Mouse (Mus musculus) heart, adult 2 months (tissue): ENCODE results near the gene Gm48551. TPM values are rescaled to one million over a fixed set of nuclear protein-coding genes. Genes with fewer than 3 reads are reported as not detected.
A peak's percentile ranks its signal among the peaks of the same experiment; 100 is the strongest.

Experiments used
- DNase-seq, 2 experiments: peaks; one replicate each; pipeline ENCODE4 v3.0.0; 2021
- H3K27ac ChIP-seq: fragments of 200-600 bp; 2 replicates; pipeline ENCODE4 v1.8.1; 2022
- H3K27me3 ChIP-seq: fragments of 200-500 bp; 2 replicates; pipeline ENCODE4 v1.6.1; 2012; ENCODE audit warnings: mild to moderate bottlenecking, low read length, inconsistent platforms, mixed read lengths; ENCODE audit not compliant: control insufficient read depth, insufficient read depth
- H3K36me3 ChIP-seq: fragments of 200-500 bp; 2 replicates; pipeline ENCODE4 v1.6.1; 2012; ENCODE audit warnings: low read length, inconsistent platforms; ENCODE audit not compliant: control insufficient read depth, insufficient read depth
- H3K4me1 ChIP-seq: fragments of 200-500 bp; 2 replicates; pipeline ENCODE4 v1.6.1; 2011; ENCODE audit warnings: low read length; ENCODE audit not compliant: control insufficient read depth, insufficient read depth
- H3K4me3 ChIP-seq: fragments of 200-600 bp; 2 replicates; pipeline ENCODE4 v1.8.1; 2022
- H3K79me2 ChIP-seq: fragments of 200-500 bp; replicated peaks from 2 replicates; pipeline ENCODE4 v1.6.1; 2012; ENCODE audit warnings: mild to moderate bottlenecking, inconsistent platforms, low read length, moderate library complexity, mixed read lengths; ENCODE audit not compliant: control insufficient read depth, insufficient read depth
- H3K9ac ChIP-seq: fragments of 200-500 bp; 2 replicates; pipeline ENCODE4 v1.6.1; 2012; ENCODE audit warnings: low read depth, mild to moderate bottlenecking, control low read depth, inconsistent platforms, low read length, mixed read lengths
- CTCF ChIP-seq: fragments of 200-600 bp; IDR thresholded peaks from 2 replicates; pipeline ENCODE4 v1.8.1; 2022; ENCODE audit warnings: antibody characterized with exemption, mild to moderate bottlenecking, moderate library complexity
- EP300 ChIP-seq: fragments of 200-500 bp; IDR thresholded peaks from 2 replicates; pipeline ENCODE4 v1.6.1; 2011; ENCODE audit warnings: low read depth, low read length, control low read depth; ENCODE audit not compliant: insufficient read depth
- POLR2A ChIP-seq: fragments of 200-500 bp; IDR thresholded peaks from 2 replicates; pipeline ENCODE4 v1.6.1; 2011; ENCODE audit warnings: mild to moderate bottlenecking, low read depth, low read length, control low read depth; ENCODE audit not compliant: insufficient read depth
- WGBS: fragments of 180-500 bp; shearing (Covaris S2); methylation state at CpG from one replicate; pipeline ENCODE4 v1.1.7; 2018; 5-methylcytosine and 5-hydroxymethylcytosine counted together
- intact Hi-C: fragments of 180-260 bp; cut with DNase I; formaldehyde crosslinking; loops from one replicate; pipeline ENCODE4 v1.15.1; 2025
- polyA plus RNA-seq: library from polyadenylated mRNA; depleted of rRNA; stranded (reverse); fragments of >200 nt; gene quantifications from 2 replicates; pipeline ENCODE4 v1.2.3, GENCODE M21; 2012
- total RNA-seq, 2 experiments: library from RNA; stranded (reverse); gene quantifications; 2 replicates each; pipeline ENCODE4 v1.2.3; 2021

Gm48551 gene
- total and polyA plus RNA-seq, 3 experiments: 0.73 to 2.1 (median 1.9) TPM

DNA sequence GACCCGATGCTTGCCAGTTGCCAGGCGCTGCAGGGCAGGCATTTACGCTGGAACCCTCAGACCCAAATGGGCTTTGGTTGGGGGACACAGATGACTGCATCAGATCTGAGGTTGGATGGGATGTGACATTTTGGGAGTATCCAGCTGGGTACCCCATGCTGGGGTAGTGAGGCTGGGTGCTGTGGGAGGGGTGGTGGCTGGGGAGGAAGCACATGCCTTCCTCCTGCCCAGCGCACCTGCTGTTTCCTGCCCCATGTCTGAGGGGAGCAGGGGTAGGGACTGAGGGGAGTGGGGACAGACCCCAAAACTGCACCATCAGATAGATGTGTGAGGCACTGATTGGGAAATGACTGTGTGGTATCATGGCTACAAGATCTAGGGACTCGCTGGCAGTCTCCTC, 12.5 kb downstream of the Gm48551 start:
- TF ChIP-seq POLR2A (no peak), EP300 (0 out of 2 replicates have a peak, but pooled peaks have one; percentile 5)
- intact Hi-C loops: no loop called here
- whole genome bisulfite sequencing: 81% methylated on average over 5 of the region's 5 CpGs

DNA sequence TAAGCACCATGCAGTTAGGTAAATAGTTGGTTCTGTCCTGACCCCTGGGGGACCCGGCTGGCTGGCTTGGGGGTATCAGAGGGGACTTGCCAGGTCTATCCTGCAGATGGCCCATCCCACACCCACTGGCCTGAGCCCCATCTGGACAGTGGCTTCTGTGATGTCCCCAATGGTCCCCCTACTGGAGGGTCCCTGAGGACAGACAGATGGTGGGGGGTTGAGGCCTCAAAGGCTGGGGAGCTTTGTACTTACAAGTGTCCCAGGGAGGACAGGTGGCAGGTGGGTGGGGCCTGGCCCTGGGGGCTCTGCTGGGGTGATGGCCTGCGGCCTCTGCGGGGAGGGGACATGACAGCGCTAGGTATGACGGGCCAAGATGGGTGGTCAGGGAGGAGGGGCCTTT, 15.0 kb downstream of the Gm48551 start:
- no peaks in the 10 kb centered on the region for H3K27me3 ChIP-seq
- H3K79me2 ChIP-seq: no peaks in the 10 kb centered on the region
- no peak for DNase-seq
- intact Hi-C loops: no loop called here
- H3K4me1 ChIP-seq: peaks cover 11% of the 10 kb centered on the region
- no peak overlapping the region for H3K27ac ChIP-seq
- no peak overlapping the region for H3K4me3 ChIP-seq
- TF ChIP-seq EP300 (no peak), POLR2A (no peak), CTCF (no peak)
- WGBS: 88% methylated on average over 5 of the region's 5 CpGs
- no peak overlapping the region for H3K9ac ChIP-seq
- no peaks in the 10 kb centered on the region for H3K36me3 ChIP-seq

More for the DNA sequence above, 12.5 kb downstream of the Gm48551 start:
- peaks cover 11% of the 10 kb centered on the region for H3K4me1 ChIP-seq
- H3K27ac ChIP-seq: no peak overlapping the region
- H3K9ac ChIP-seq: no peak overlapping the region
- DNase-seq: no peak
- no peak overlapping the region for H3K4me3 ChIP-seq
- H3K36me3 ChIP-seq: no peaks in the 10 kb centered on the region
- H3K79me2 ChIP-seq: no peaks in the 10 kb centered on the region
- no peaks in the 10 kb centered on the region for H3K27me3 ChIP-seq

GRCm38 (mm10) chr10:81399798-81400308, 15.6 kb downstream of the Gm48551 start:
- H3K27ac ChIP-seq: no peak overlapping the region
- no peaks in the 10 kb centered on the region for H3K79me2 ChIP-seq
- no peaks in the 10 kb centered on the region for H3K27me3 ChIP-seq
- no peaks in the 10 kb centered on the region; the same call in 1 of the 2 replicates for H3K36me3 ChIP-seq
- peaks cover 13% of the 10 kb centered on the region for H3K4me1 ChIP-seq
- intact Hi-C loops: no loop called here
- no peak overlapping the region for H3K4me3 ChIP-seq
- H3K9ac ChIP-seq: no peak overlapping the region
- TF ChIP-seq POLR2A: no peak
- no peak for TF ChIP-seq EP300
- no peak for TF ChIP-seq CTCF
- DNase-seq: no peak
- WGBS: 84% methylated on average over 18 of the region's 18 CpGs

DNA sequence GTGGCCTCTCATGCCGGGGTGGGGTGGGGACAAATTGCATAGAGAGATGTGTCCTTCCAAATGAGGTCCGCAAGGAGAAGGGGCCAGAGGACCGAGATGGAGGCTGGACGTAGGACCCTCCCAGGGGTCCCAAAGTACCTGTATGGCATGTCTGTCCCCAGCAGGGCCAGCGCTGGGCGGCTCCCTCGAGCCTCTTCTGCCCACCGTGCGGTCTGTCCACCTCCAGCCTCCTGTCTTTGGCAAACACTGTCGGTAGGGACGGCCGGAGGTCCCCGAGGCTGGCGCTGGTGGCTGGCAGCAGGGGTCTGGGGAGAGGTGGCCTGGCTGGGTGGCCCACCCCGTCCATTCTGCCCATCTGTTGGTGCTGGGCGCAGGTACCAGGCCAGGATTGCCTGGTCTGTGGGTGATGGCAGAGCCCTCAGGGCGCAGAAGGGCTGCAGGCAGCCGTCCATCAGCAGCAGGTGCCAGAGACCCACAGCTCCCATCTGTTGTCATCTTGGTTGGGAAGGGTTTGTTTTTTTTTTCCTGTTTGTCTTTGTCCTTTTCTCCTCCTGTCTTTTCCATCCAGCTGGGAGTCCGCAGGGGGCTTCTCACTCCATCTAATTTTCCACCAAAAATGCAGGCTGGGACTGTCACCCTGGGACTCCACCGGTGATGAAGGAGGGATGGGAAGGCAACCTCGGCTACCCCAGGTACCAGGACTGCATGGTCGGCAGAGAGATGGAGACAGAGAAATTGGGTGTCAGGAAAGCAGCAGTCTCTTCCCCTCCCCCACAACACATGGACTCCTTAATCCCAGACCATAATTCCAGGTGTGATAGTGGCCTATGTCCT, 16.3 kb downstream of the Gm48551 start:
- TF ChIP-seq POLR2A: no peak
- TF ChIP-seq CTCF: no peak
- no peak for TF ChIP-seq EP300
- Histone ChIP-seq H3K79me2 (no peaks in the 10 kb centered on the region), H3K9ac (no peak overlapping the region), H3K27me3 (no peaks in the 10 kb centered on the region), H3K4me1 (peaks cover 15% of the 10 kb centered on the region), H3K4me3 (no peak overlapping the region), H3K36me3 (no peaks in the 10 kb centered on the region; the same call in 1 of the 2 replicates), H3K27ac (peak overlapping the region; percentile 83)
- intact Hi-C loops: no loop called here
- WGBS: 78% methylated on average over 22 of the region's 22 CpGs
- DNase-seq: peak in 1 of 2 experiments; percentile 28

- intact Hi-C loops: no loop called here
- Histone ChIP-seq H3K36me3 (no peaks in the 10 kb centered on the region; the same call in none of the 2 replicates), H3K27me3 (no peaks in the 10 kb centered on the region), H3K27ac (peak overlapping the region; percentile 83), H3K4me1 (peaks cover 18% of the 10 kb centered on the region), H3K9ac (no peak overlapping the region), H3K4me3 (no peak overlapping the region), H3K79me2 (no peaks in the 10 kb centered on the region)
- no peak for TF ChIP-seq EP300
- no peak for TF ChIP-seq CTCF
- no peak for TF ChIP-seq POLR2A
- 21% methylated on average over 10 of the region's 10 CpGs for WGBS
- DNase-seq: no peak
Measured at GRCm38 (mm10) chr10:81401205-81401520, 16.9 kb downstream of the Gm48551 start.

- intact Hi-C loops: no loop called here
- no peaks in the 10 kb centered on the region; the same call in none of the 2 replicates for H3K36me3 ChIP-seq
- peak; percentile 85 to 90 for DNase-seq
- no peak overlapping the region for H3K4me3 ChIP-seq
- TF ChIP-seq POLR2A (0 out of 2 replicates have a peak, but pooled peaks have one; percentile 22), EP300 (no peak), CTCF (no peak)
- WGBS: 11% methylated on average over 18 of the region's 18 CpGs
- H3K9ac ChIP-seq: peak overlapping the region; percentile 20; the same call in 1 of the 2 replicates
- no peaks in the 10 kb centered on the region for H3K79me2 ChIP-seq
- no peaks in the 10 kb centered on the region for H3K27me3 ChIP-seq
- peaks cover 21% of the 10 kb centered on the region for H3K4me1 ChIP-seq
- peak overlapping the region; percentile 83 for H3K27ac ChIP-seq
Measured at GRCm38 (mm10) chr10:81401521-81402226, 17.4 kb downstream of the Gm48551 start.
